Mouse (Mus musculus) intestine, embryonic 15.5 days (tissue): ENCODE results near the gene Ip6k2. TPM values are rescaled to one million over a fixed set of nuclear protein-coding genes. Genes with fewer than 3 reads are reported as not detected.

ENCODE experiments used
- ATAC-seq: fragments of 200-750 bp; cut with Nextera tagmentation; 2 replicates; pipeline ENCODE4 v1.8.0; 2017; ENCODE audit warnings: moderate TSS enrichment, moderate library complexity
- H3K27ac ChIP-seq: fragments of 300-500 bp; sonication (generic); 2 replicates; pipeline ENCODE4 v1.5.1; 2015; ENCODE audit warnings: mild to moderate bottlenecking, inconsistent platforms
- H3K27me3 ChIP-seq: fragments of 300-500 bp; sonication (generic); replicated peaks from 2 replicates; pipeline ENCODE4 v1.6.1; 2015; ENCODE audit warnings: inconsistent platforms
- H3K36me3 ChIP-seq: fragments of 300-500 bp; sonication (generic); 2 replicates; pipeline ENCODE4 v1.6.1; 2015; ENCODE audit warnings: inconsistent platforms
- H3K4me1 ChIP-seq: fragments of 300-500 bp; sonication (generic); replicated peaks from 2 replicates; pipeline ENCODE4 v1.6.1; 2015; ENCODE audit warnings: inconsistent platforms
- H3K4me2 ChIP-seq: fragments of 300-500 bp; sonication (generic); replicated peaks from 2 replicates; pipeline ENCODE4 v1.6.1; 2015; ENCODE audit warnings: mild to moderate bottlenecking, inconsistent platforms
- H3K4me3 ChIP-seq: fragments of 300-500 bp; sonication (generic); replicated peaks from 2 replicates; pipeline ENCODE4 v1.5.1; 2015; ENCODE audit warnings: inconsistent platforms
- H3K9ac ChIP-seq: fragments of 300-500 bp; sonication (generic); 2 replicates; pipeline ENCODE4 v1.6.1; 2015; ENCODE audit warnings: inconsistent platforms
- H3K9me3 ChIP-seq: fragments of 300-500 bp; sonication (generic); 2 replicates; pipeline ENCODE4 v1.6.1; 2016; ENCODE audit warnings: inconsistent platforms
- whole genome bisulfite sequencing: fragments of 180-500 bp; shearing (Covaris S2); methylation state at CpG from one replicate; pipeline ENCODE4 v1.1.7; 2015; 5-methylcytosine and 5-hydroxymethylcytosine counted together
- polyA plus RNA-seq: library from polyadenylated mRNA; unstranded; fragments of >200 nt; fragmentation: Nextera tagmentation; extraction: Ambion mirVana; gene quantifications from 2 replicates; pipeline ENCODE4 v1.2.1, GENCODE M21; 2015

The Ip6k2 gene
- polyA plus RNA-seq, 1 experiment from 2014 or later: 62.6 TPM

- Histone ChIP-seq H3K27me3 (no peaks in the 10 kb centered on the region), H3K9ac (no peak overlapping the region), H3K36me3 (0 out of 2 replicates have a peak, but pooled peaks cover 2% of the 10 kb centered on the region), H3K4me3 (no peak overlapping the region), H3K4me2 (no peak overlapping the region), H3K27ac (no peak overlapping the region), H3K9me3 (no peaks in the 10 kb centered on the region), H3K4me1 (peaks cover 28% of the 10 kb centered on the region)
- ATAC-seq: no peak
- 93% methylated on average over 2 of the region's 2 CpGs for WGBS
These were observed 3.5 kb downstream of the Ip6k2 start for GRCm38 (mm10) chr9:108787080-108787479.

- H3K9ac ChIP-seq: no peak overlapping the region
- WGBS: 67% methylated on average over 3 of the region's 3 CpGs
These were observed 5.1 kb downstream of the Ip6k2 start for GRCm38 (mm10) chr9:108788713-108789112.

GRCm38 (mm10) chr9:108792307-108792706 is 8.7 kb downstream of the Ip6k2 start:
- Histone ChIP-seq H3K9me3 (no peaks in the 10 kb centered on the region), H3K27ac (no peak overlapping the region), H3K4me2 (no peak overlapping the region), H3K36me3 (peaks cover 13% of the 10 kb centered on the region), H3K4me3 (no peak overlapping the region), H3K9ac (no peak overlapping the region), H3K27me3 (no peaks in the 10 kb centered on the region), H3K4me1 (peaks cover 36% of the 10 kb centered on the region)
- no peak for ATAC-seq
- 74% methylated on average over 1 of the region's 1 CpGs for WGBS

More at GRCm38 (mm10) chr9:108788713-108789112, 5.1 kb downstream of the Ip6k2 start:
- Histone ChIP-seq H3K4me1 (peaks cover 25% of the 10 kb centered on the region), H3K4me3 (no peak overlapping the region), H3K4me2 (no peak overlapping the region), H3K27me3 (no peaks in the 10 kb centered on the region), H3K9me3 (no peaks in the 10 kb centered on the region), H3K27ac (no peak overlapping the region), H3K36me3 (0 out of 2 replicates have a peak, but pooled peaks cover 2% of the 10 kb centered on the region)
- ATAC-seq: no peak

GRCm38 (mm10) chr9:108792730-108793129 is 9.1 kb downstream of the Ip6k2 start:
- no peak for ATAC-seq
- 47% methylated on average over 3 of the region's 3 CpGs for whole genome bisulfite sequencing
- no peaks in the 10 kb centered on the region for H3K27me3 ChIP-seq
- H3K9me3 ChIP-seq: no peaks in the 10 kb centered on the region
- no peak overlapping the region for H3K9ac ChIP-seq
- H3K27ac ChIP-seq: no peak overlapping the region
- no peak overlapping the region for H3K4me3 ChIP-seq
- H3K4me2 ChIP-seq: no peak overlapping the region
- H3K4me1 ChIP-seq: peaks cover 36% of the 10 kb centered on the region
- peaks cover 18% of the 10 kb centered on the region for H3K36me3 ChIP-seq

- H3K27ac ChIP-seq: peak overlapping the region; percentile 54; the same call in 1 of the 2 replicates
- peaks cover 27% of the 10 kb centered on the region for H3K4me1 ChIP-seq
- H3K4me2 ChIP-seq: peak overlapping the region; percentile 48
- no peak overlapping the region for H3K9ac ChIP-seq
- no peaks in the 10 kb centered on the region for H3K9me3 ChIP-seq
- 50% methylated on average over 2 of the region's 2 CpGs for WGBS
- ATAC-seq: peak; percentile 66
- H3K27me3 ChIP-seq: no peaks in the 10 kb centered on the region
- H3K4me3 ChIP-seq: no peak overlapping the region
- peaks cover 35% of the 10 kb centered on the region for H3K36me3 ChIP-seq
These were observed 11.7 kb downstream of the Ip6k2 start for GRCm38 (mm10) chr9:108795281-108795680.

GRCm38 (mm10) chr9:108795762-108796161 is 12.2 kb downstream of the Ip6k2 start:
- 0 out of 2 replicates have a peak overlapping the region, but pooled peaks have one; percentile 32 for H3K27ac ChIP-seq

GRCm38 (mm10) chr9:108796351-108796981 is 12.9 kb downstream of the Ip6k2 start:
- Histone ChIP-seq H3K9me3 (no peaks in the 10 kb centered on the region), H3K4me3 (0 out of 2 replicates have a peak overlapping the region, but pooled peaks have one; percentile 6), H3K27ac (0 out of 2 replicates have a peak overlapping the region, but pooled peaks have one; percentile 32), H3K9ac (no peak overlapping the region), H3K4me2 (peak overlapping the region; percentile 48), H3K27me3 (no peaks in the 10 kb centered on the region), H3K4me1 (peaks cover 27% of the 10 kb centered on the region), H3K36me3 (peaks cover 39% of the 10 kb centered on the region)
- 0 out of 2 replicates have a peak, but pooled peaks have one; percentile 8 for ATAC-seq
- 74% methylated on average over 4 of the region's 4 CpGs for WGBS

More at GRCm38 (mm10) chr9:108795762-108796161, 12.2 kb downstream of the Ip6k2 start:
- ATAC-seq: peak; percentile 93
- Histone ChIP-seq H3K4me3 (0 out of 2 replicates have a peak overlapping the region, but pooled peaks have one; percentile 6), H3K9me3 (no peaks in the 10 kb centered on the region), H3K36me3 (peaks cover 35% of the 10 kb centered on the region), H3K4me2 (peak overlapping the region; percentile 48), H3K9ac (no peak overlapping the region), H3K27me3 (no peaks in the 10 kb centered on the region), H3K4me1 (peaks cover 27% of the 10 kb centered on the region)
- WGBS: 24% methylated on average over 11 of the region's 11 CpGs

GRCm38 (mm10) chr9:108797477-108797876 is 13.9 kb downstream of the Ip6k2 start:
- Histone ChIP-seq H3K9ac (no peak overlapping the region), H3K27ac (no peak overlapping the region), H3K9me3 (no peaks in the 10 kb centered on the region), H3K27me3 (no peaks in the 10 kb centered on the region), H3K4me3 (no peak overlapping the region), H3K4me2 (no peak overlapping the region), H3K36me3 (peaks cover 42% of the 10 kb centered on the region), H3K4me1 (peaks cover 27% of the 10 kb centered on the region)
- 87% methylated on average over 7 of the region's 7 CpGs for WGBS
- no peak for ATAC-seq

GRCm38 (mm10) chr9:108798508-108799075 is 15.0 kb downstream of the Ip6k2 start:
- Histone ChIP-seq H3K4me3 (no peak overlapping the region), H3K4me1 (peaks cover 27% of the 10 kb centered on the region), H3K4me2 (no peak overlapping the region), H3K27ac (no peak overlapping the region), H3K27me3 (no peaks in the 10 kb centered on the region), H3K36me3 (peaks cover 42% of the 10 kb centered on the region), H3K9ac (no peak overlapping the region), H3K9me3 (no peaks in the 10 kb centered on the region)
- ATAC-seq: no peak
- WGBS: 66% methylated on average over 5 of the region's 5 CpGs

- Histone ChIP-seq H3K36me3 (peaks cover 47% of the 10 kb centered on the region), H3K9ac (no peak overlapping the region), H3K4me1 (peaks cover 20% of the 10 kb centered on the region), H3K4me3 (no peak overlapping the region), H3K27ac (no peak overlapping the region), H3K4me2 (no peak overlapping the region), H3K9me3 (no peaks in the 10 kb centered on the region), H3K27me3 (no peaks in the 10 kb centered on the region)
- no peak for ATAC-seq
- 78% methylated on average over 3 of the region's 3 CpGs for WGBS
These were observed 16.0 kb downstream of the Ip6k2 start for GRCm38 (mm10) chr9:108799564-108799963.

- no peak for ATAC-seq
- H3K4me3 ChIP-seq: no peak overlapping the region
- H3K36me3 ChIP-seq: peaks cover 29% of the 10 kb centered on the region
- no peak overlapping the region for H3K4me2 ChIP-seq
- H3K27ac ChIP-seq: no peak overlapping the region
- H3K4me1 ChIP-seq: 0 out of 2 replicates have a peak, but pooled peaks cover 8% of the 10 kb centered on the region
- WGBS: 84% methylated on average over 8 of the region's 8 CpGs
- H3K9ac ChIP-seq: no peak overlapping the region
- H3K27me3 ChIP-seq: no peaks in the 10 kb centered on the region
- no peaks in the 10 kb centered on the region for H3K9me3 ChIP-seq
These were observed 22.2 kb downstream of the Ip6k2 start for GRCm38 (mm10) chr9:108805768-108806167.

GRCm38 (mm10) chr9:108806379-108806778 is 22.8 kb downstream of the Ip6k2 start:
- Histone ChIP-seq H3K4me3 (no peak overlapping the region), H3K27ac (no peak overlapping the region), H3K4me1 (0 out of 2 replicates have a peak, but pooled peaks cover 8% of the 10 kb centered on the region), H3K36me3 (peaks cover 26% of the 10 kb centered on the region), H3K9me3 (no peaks in the 10 kb centered on the region), H3K27me3 (no peaks in the 10 kb centered on the region), H3K9ac (no peak overlapping the region), H3K4me2 (no peak overlapping the region)
- ATAC-seq: no peak
